Mouse (Mus musculus) Patski (cell line): ENCODE data around the gene Krit1. TPM values are rescaled to one million over a fixed set of nuclear protein-coding genes. Genes with fewer than 3 reads are reported as not detected.
"Not testable (repeated sequence)": the region's sequence is repeated elsewhere in the genome, so short reads cannot be mapped to it uniquely, and the experiment has no call there.

Source experiments
- ATAC-seq: fragments of 100-300 bp; one replicate; pipeline ENCODE4 v1.8.0; 2021
- CTCF ChIA-PET: fragments of 350-600 bp; sonication (Branson Sonifier 250); formaldehyde crosslinking; loops from one replicate; lab custom pipeline; 2022; ENCODE audit warnings: inconsistent platforms; lab: Charles Lee
- POLR2A ChIA-PET: fragments of 350-600 bp; sonication (Branson Sonifier 250); formaldehyde crosslinking; loops from one replicate; lab custom pipeline; 2022; ENCODE audit warnings: antibody characterized with exemption, inconsistent platforms; lab: Charles Lee
- DNase-seq: peaks from one replicate; pipeline ENCODE4 v3.0.0-alpha.2; 2011; ENCODE audit warnings: low read depth, low spot score
- H3K27me3 ChIP-seq: fragments of 371-371 bp; one replicate; pipeline ENCODE4 v1.5.1; 2021
- CTCF ChIP-seq: fragments of 100-300 bp; IDR thresholded peaks from one replicate; pipeline ENCODE4 v1.5.1; 2021
- in situ Hi-C: fragments of 300-500 bp; cut with MboI; formaldehyde crosslinking; loops from 3 replicates; pipeline ENCODE4 v1.11.1; 2018; ENCODE audit warnings: low pct_unique_long_range_greater_than_20kb, mixed read lengths
- polyA plus RNA-seq: library from polyadenylated mRNA; unstranded; gene quantifications from one replicate; pipeline ENCODE4 v1.2.3, GENCODE M21; 2021

Gene Krit1
- polyA plus RNA-seq, 1 experiment from 2014 or later: 46.1 TPM

DNA sequence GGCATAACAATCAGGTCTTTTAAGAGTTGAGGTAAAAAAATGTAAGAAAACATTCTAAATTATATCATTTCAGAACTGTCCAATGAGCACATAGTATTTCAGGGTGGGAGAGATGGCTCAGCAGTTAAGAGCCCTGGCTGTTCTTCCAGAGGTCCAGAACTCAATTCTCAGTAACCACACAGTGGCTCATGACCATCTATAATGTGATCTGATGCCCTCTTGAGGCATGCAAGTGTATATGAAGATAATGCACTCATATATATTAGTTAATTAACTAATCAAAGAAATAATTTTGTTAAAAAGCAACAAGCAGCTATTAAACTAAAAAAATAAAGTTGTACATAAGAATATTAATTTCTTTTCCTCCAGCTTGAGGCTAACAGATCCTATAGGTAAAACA, 86.2 kb downstream of the Krit1 start:
- H3K27me3 ChIP-seq: no peaks in the 10 kb centered on the region
- TF ChIP-seq CTCF: peak; percentile 40
- no peak for ATAC-seq
- ChIA-PET POLR2A (no interaction called here), CTCF (interaction anchor here (1.0 to 1.1 kb wide), 2 partner anchors 71 to 195 kb away, joined by 3 to 4 read pairs; no protein-coding TSS in a partner anchor)
- in situ Hi-C loops: no loop called here
- DNase-seq: no peak

DNA sequence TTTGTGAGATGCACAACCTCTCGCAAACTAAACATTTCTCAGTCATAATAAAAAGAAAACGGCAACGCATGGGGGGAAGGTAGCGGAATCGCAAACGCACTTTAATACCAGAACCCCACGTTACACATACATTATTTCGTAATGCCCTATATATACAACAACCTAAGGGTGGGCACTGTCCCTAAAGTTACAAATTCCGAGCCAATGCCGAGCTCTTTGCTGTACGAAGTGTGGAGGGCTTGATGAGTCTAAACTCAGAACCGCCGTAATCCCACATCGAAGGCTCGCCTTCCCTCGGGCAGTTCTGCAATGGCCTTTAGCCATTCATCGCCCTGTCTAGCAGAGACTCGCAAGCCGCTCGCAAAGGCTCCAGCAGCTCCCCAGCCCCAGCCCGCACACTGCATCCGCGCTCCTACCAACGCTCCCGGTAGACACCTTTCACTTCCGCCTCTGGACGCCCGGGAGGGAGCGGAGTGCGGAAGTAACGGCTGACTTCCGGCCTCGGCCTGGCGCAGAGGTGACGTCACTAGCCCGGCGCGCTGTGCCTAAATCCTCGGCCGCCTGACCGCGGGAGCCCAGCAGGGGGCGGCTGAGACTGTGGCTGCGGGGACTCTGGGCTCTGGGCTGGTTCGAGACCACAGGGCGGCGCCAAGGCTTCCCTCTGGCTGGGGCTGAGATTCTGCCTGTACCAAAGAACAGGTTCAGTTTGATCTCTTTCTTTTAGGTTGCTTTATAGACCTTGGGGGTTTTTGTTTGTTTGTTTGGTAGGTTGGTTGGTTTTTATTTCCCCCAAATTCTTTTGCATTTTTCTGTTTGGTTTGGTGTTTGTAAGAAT, 90.7 kb downstream of the Krit1 start, which contains the start of gene Mterf1a:
Mterf1a (minus strand) TSS at position 475 of the 835 bp plus-strand sequence.
- H3K27me3 ChIP-seq, DNase-seq, POLR2A ChIA-PET: not testable (repeated sequence)
- peak; percentile 100 for ATAC-seq
- in situ Hi-C loops: loop anchor here (5.0 kb wide), 1 partner anchor 304 kb away; no protein-coding TSS in a partner anchor
- CTCF ChIA-PET: interaction anchor here (0.9 kb wide), 1 partner anchor 293 kb away, joined by 3 read pairs; no protein-coding TSS in a partner anchor
- TF ChIP-seq CTCF: peak; percentile 92

DNA sequence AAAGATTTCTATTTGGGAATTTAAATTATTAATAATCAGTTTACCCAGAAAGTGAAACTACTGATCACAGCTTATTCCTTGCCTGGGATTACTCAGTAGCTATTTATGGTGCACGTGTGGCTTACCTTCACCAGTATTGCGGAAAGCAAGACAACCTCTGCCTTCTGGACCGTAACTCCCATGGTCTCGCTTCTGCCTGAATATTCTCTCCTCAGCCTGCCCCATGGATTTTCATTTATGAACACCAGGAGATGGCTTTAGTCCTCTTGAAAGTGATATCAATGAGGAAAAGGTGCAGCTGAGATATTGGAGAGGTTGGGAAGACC, 91.3 kb downstream of the Krit1 start:
- ATAC-seq, H3K27me3 ChIP-seq, DNase-seq, POLR2A ChIA-PET: not testable (repeated sequence)
- in situ Hi-C loops: loop anchor here (5.0 kb wide), 1 partner anchor 303 kb away; no protein-coding TSS in a partner anchor
- CTCF ChIA-PET: interaction anchor here (0.9 kb wide), 1 partner anchor 293 kb away, joined by 3 read pairs; no protein-coding TSS in a partner anchor

Other genes with a start within 250 kb of the Krit1 start
- gene 1700109H08Rik, start 231.6 kb upstream of the Krit1 start, polyA plus RNA-seq: 1.2 TPM
- 34.7 TPM for gene Pex1, start 207.1 kb upstream of the Krit1 start, polyA plus RNA-seq
- 11.6 TPM for gene Rbm48, start 206.6 kb upstream of the Krit1 start, polyA plus RNA-seq
- not detected for gene Tmbim7, start 152.0 kb upstream of the Krit1 start, polyA plus RNA-seq
- 146 TPM for gene Gatad1, start 146.0 kb upstream of the Krit1 start, polyA plus RNA-seq
- gene Ankib1, start 259 bp upstream of the Krit1 start, polyA plus RNA-seq: 35.3 TPM
- gene Lrrd1, start 42.0 kb downstream of the Krit1 start, polyA plus RNA-seq: 0.35 TPM
- 6.7 TPM for gene Mterf1a, start 90.7 kb downstream of the Krit1 start, polyA plus RNA-seq
- 47.9 TPM for gene Akap9, start 124.9 kb downstream of the Krit1 start, polyA plus RNA-seq